Mouse (Mus musculus) B cell, adult 2 months (primary cell): ENCODE measurements around the gene Cracr2b.

Experiments used
- DNase-seq, 2 experiments: peaks; one replicate each; pipeline ENCODE4 v3.0.0; 2022

Gene Cracr2b

DNA sequence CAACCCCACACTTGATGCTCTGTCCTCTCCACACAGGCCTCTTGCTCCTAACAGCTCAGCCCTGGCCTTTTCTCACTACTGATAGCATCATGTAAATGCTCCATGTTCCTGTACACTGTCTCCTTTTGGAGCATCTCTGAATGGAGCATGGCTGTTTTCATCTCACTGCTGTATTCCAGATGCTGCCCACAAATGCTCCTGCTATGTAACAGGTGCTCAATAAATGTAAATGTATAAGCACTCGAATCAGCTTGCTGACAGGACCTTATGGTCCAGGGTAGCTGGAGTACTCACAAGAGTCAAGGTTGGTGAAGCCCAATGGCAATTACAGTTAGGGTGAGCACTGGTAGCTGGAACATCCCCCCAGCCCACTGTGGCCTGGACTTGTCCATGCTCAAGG lies 10.3 kb downstream of the Cracr2b start:
- no peak for DNase-seq

- no peak for DNase-seq
These were observed 11.3 kb downstream of the Cracr2b start for GRCm38 (mm10) chr7:141472226-141472625.

- DNase-seq: no peak
These were observed 11.9 kb downstream of the Cracr2b start for GRCm38 (mm10) chr7:141472763-141473162.

- DNase-seq: no peak
These were observed 13.3 kb downstream of the Cracr2b start for GRCm38 (mm10) chr7:141474160-141474559.

- DNase-seq: peak; percentile 86 to 90
These were observed 14.3 kb downstream of the Cracr2b start, which contains the start of the genes Polr2l and Tspan4 for GRCm38 (mm10) chr7:141475011-141475804. Gene Polr2l, minus strand, starts transcription at chr7:141475132. Gene Tspan4, plus strand, starts transcription at chr7:141475240.

DNA sequence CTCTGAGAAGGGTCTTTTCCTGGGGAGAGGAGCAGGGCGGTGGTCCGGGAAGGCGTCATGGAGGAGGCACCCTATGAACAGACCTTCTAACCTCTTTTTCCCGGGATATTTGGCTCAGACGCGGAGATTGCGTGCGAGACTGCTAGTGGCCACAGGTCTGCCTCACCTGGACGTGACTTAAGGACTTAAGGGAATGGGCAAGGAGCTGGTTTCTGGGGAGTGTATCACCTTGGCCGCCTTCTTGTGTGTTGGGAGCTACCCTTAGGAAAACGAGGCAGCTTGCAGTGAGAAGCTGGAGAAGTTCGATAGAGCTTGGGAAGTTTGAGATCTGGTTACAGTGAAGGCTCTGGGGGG lies 14.9 kb downstream of the Cracr2b start:
- DNase-seq: no peak

GRCm38 (mm10) chr7:141476226-141476980 lies 15.5 kb downstream of the Cracr2b start:
- peak in 1 of 2 experiments; percentile 37 for DNase-seq

- no peak for DNase-seq
These were observed 16.1 kb downstream of the Cracr2b start for GRCm38 (mm10) chr7:141476981-141477370.

- no peak for DNase-seq
These were observed 16.8 kb downstream of the Cracr2b start for GRCm38 (mm10) chr7:141477578-141478269.

DNA sequence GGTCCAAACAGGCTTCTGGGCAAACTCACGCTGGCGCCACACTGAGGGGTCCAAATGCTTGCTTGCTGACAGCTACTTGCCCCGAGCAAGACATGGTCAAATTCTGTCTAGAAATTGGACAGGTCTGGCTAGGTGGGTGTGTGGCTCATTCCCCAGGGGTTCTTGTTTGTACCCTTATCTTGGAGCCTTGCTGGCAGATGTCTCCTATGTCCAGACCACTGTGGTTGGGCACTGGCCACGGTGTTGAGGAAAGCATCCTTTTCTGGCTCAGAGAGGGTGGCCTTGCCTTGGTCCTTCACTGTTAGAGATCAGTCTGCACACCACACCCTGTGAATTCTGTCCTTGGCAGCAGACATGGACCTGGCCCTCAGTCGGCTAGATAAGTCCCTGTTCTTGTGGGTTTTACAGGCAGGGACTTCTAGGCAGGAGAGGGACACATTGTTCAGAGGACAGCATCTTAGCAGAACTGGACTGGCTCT lies 17.4 kb downstream of the Cracr2b start:
- no peak for DNase-seq

GRCm38 (mm10) chr7:141480842-141481497 lies 20.1 kb downstream of the Cracr2b start:
- peak; percentile 78 to 79 for DNase-seq

GRCm38 (mm10) chr7:141481498-141482401 lies 20.9 kb downstream of the Cracr2b start:
- peak; percentile 66 to 67 for DNase-seq

GRCm38 (mm10) chr7:141482531-141483024 lies 21.7 kb downstream of the Cracr2b start:
- no peak for DNase-seq

GRCm38 (mm10) chr7:141483114-141483653 lies 22.3 kb downstream of the Cracr2b start:
- DNase-seq: no peak

- DNase-seq: no peak
These were observed 23.6 kb downstream of the Cracr2b start for GRCm38 (mm10) chr7:141484186-141485120.

DNA sequence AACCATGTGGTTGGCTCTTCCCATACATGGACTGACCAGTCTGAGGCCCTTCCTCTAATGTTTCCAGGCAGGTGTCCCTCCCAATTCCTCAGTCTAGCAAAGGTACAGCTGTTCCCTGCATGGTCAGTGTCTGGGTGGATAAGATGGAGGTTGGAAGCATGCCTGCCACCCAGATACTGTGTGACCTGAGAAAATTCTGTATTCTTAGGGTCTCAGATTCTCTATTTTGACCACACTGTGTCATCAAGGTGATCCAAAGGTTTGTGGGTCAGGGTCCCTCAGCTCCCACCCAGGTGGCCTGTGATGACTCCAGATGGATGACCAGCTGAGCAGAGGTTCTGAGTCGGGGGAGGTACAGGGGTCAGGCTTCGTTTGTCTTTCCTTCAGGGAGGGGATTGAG lies 24.3 kb downstream of the Cracr2b start:
- DNase-seq: no peak

GRCm38 (mm10) chr7:141485606-141486005 lies 24.7 kb downstream of the Cracr2b start:
- DNase-seq: no peak

GRCm38 (mm10) chr7:141486239-141486638 lies 25.3 kb downstream of the Cracr2b start:
- no peak for DNase-seq

- DNase-seq: no peak
These were observed 26.2 kb downstream of the Cracr2b start for GRCm38 (mm10) chr7:141487141-141487540.

- DNase-seq: peak in 1 of 2 experiments; percentile 19
These were observed 30.3 kb downstream of the Cracr2b start for GRCm38 (mm10) chr7:141491151-141491550.
